Mouse (Mus musculus) midbrain, embryonic 14.5 days (tissue): ENCODE measurements around the gene Tyrobp. TPM values are rescaled to one million over a fixed set of nuclear protein-coding genes. Genes with fewer than 3 reads are reported as not detected.
A peak's percentile ranks its signal among the peaks of the same experiment; 100 is the strongest.

Experiments
- ATAC-seq: fragments of 200-750 bp; cut with Nextera tagmentation; 2 replicates; pipeline ENCODE4 v1.8.0; 2017; ENCODE audit warnings: moderate number of reproducible peaks, moderate library complexity; ENCODE audit not compliant: low FRiP score, low TSS enrichment
- DNase-seq: peaks from one replicate; pipeline ENCODE4 v3.0.0-alpha.2; 2015
- H3K27ac ChIP-seq: fragments of 300-500 bp; sonication (generic); replicated peaks from 2 replicates; pipeline ENCODE4 v1.5.1; 2014; ENCODE audit warnings: mild to moderate bottlenecking, low read depth, low read length, moderate library complexity
- H3K27me3 ChIP-seq: fragments of 300-500 bp; sonication (generic); 2 replicates; pipeline ENCODE4 v1.6.1; 2014; ENCODE audit warnings: low read length, control low read depth, mixed read lengths; ENCODE audit not compliant: control insufficient read depth, insufficient read depth
- H3K36me3 ChIP-seq: fragments of 300-500 bp; sonication (generic); 2 replicates; pipeline ENCODE4 v1.6.1; 2014; ENCODE audit warnings: low read length, control low read depth; ENCODE audit not compliant: control insufficient read depth, insufficient read depth
- H3K4me1 ChIP-seq: fragments of 300-500 bp; sonication (generic); 2 replicates; pipeline ENCODE4 v1.6.1; 2014; ENCODE audit warnings: mild to moderate bottlenecking, antibody characterized with exemption, low read length, control low read depth; ENCODE audit not compliant: control insufficient read depth, insufficient read depth
- H3K4me2 ChIP-seq: fragments of 300-500 bp; sonication (generic); 2 replicates; pipeline ENCODE4 v1.6.1; 2014; ENCODE audit warnings: mild to moderate bottlenecking, low read length, moderate library complexity
- H3K4me3 ChIP-seq: fragments of 300-500 bp; sonication (generic); replicated peaks from 2 replicates; pipeline ENCODE4 v1.5.1; 2014; ENCODE audit warnings: low read depth, low read length
- H3K9ac ChIP-seq: fragments of 300-500 bp; sonication (generic); replicated peaks from 2 replicates; pipeline ENCODE4 v1.6.1; 2014; ENCODE audit warnings: mild to moderate bottlenecking, low read length, moderate library complexity
- H3K9me3 ChIP-seq: fragments of 300-500 bp; sonication (generic); 2 replicates; pipeline ENCODE4 v1.6.1; 2016; ENCODE audit warnings: low read length, control low read depth, mixed read lengths; ENCODE audit not compliant: control insufficient read depth
- WGBS: fragments of 180-500 bp; shearing (Covaris S2); extraction: QIAGEN DNeasy Blood & Tissue Kit; methylation state at CpG from one replicate; pipeline ENCODE4 v1.1.7; 2014; 5-methylcytosine and 5-hydroxymethylcytosine counted together
- polyA plus RNA-seq: library from polyadenylated mRNA; unstranded; fragments of >200 nt; fragmentation: Nextera tagmentation; extraction: Ambion mirVana; gene quantifications from 2 replicates; pipeline ENCODE4 v1.2.1, GENCODE M21; 2014

Tyrobp gene
- 11.4 and 29.7 TPM in 2 replicates for polyA plus RNA-seq

DNA sequence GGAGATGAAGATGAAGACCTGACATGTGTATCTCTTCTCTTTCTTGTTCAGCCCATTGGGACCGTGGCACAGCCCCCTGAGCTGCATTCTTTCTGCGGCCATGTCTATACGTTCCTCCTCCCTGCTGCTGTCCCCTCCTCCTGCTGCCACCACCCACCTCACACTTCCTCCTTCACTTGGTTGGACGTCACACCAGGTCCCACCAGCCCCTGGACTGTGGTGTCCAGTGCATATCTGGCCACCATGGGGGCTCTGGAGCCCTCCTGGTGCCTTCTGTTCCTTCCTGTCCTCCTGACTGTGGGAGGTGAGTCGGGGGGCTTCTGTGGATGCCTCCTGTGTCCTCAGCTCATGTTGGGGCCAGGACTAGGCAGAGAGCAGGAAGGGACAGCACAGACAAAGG is at the start of gene Tyrobp:
Gene Tyrobp, plus strand, starts transcription at position 165 of the 400 bp plus-strand sequence.
- H3K27ac ChIP-seq = no peak within 1 kb of the TSS
- H3K27me3 ChIP-seq = no peaks in the 10 kb centered on the region
- ATAC-seq (no peak), DNase-seq (no peak)
- H3K36me3 ChIP-seq = no peaks in the 10 kb centered on the region
- H3K4me2 ChIP-seq = no peak within 1 kb of the TSS
- 76% methylated on average over 5 of the region's 5 CpGs for WGBS
- no peak within 1 kb of the TSS for H3K9ac ChIP-seq
- H3K9me3 ChIP-seq = no peaks in the 10 kb centered on the region
- H3K4me1 ChIP-seq = no peaks in the 10 kb centered on the region
- H3K4me3 ChIP-seq = no peak within 1 kb of the TSS

DNA sequence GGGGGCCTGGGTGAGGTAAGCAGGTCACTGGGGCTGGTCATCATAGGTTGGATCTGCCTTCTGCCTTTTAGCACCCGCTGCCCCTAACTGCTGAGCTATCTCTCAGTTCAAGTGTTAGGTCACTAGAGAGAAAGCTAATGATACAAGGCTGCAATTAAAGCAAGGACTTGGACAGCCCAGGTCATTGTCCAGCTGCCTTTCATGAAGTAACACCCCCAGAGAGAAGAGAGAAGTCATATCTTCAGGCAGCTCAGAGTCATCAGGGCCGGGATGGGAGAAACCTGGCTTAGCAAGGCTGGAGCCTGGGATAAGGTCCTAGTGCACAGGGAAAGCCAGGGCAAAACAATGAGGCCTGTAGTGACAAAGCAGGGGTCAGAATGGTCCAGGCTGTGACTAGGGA is 46.1 kb upstream of the Tyrobp start:
- WGBS = 71% methylated on average over 2 of the region's 2 CpGs
- Histone ChIP-seq H3K4me1 (peaks cover 8% of the 10 kb centered on the region), H3K36me3 (no peaks in the 10 kb centered on the region), H3K4me2 (no peak overlapping the region), H3K27ac (no peak overlapping the region), H3K9me3 (no peaks in the 10 kb centered on the region), H3K9ac (no peak overlapping the region), H3K27me3 (peaks cover 5% of the 10 kb centered on the region; the same call in 1 of the 2 replicates), H3K4me3 (no peak overlapping the region)
- no peak for DNase-seq
- ATAC-seq = no peak

DNA sequence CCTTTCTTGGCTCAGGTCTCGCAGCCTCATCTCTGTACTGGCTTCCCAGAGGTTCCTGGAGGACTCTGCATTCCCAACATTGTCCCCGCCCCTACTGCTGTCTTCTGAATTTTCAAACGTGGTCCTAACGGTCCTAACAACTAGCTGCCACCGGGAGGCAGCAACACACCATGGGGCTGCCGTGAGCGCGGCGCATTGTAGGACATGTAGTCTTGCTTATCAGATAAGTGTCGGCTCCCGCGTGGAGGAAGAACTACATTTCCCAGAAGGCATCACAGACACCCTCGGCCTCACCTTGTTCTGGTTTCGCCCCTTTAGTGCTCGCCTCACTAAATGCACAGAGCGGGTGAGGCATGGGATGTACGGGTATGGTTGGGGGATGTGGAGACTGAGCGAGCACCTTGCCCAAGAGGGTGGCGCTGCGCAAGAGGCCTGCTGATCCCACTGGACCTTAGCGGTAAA is 40.0 kb upstream of the Tyrobp start:
- peak overlapping the region; percentile 43 for H3K4me3 ChIP-seq
- no peaks in the 10 kb centered on the region for H3K36me3 ChIP-seq
- H3K9me3 ChIP-seq = no peaks in the 10 kb centered on the region
- WGBS = under 1% methylated on average over 21 of the region's 21 CpGs
- peak overlapping the region; percentile 68 for H3K9ac ChIP-seq
- H3K4me1 ChIP-seq = no peaks in the 10 kb centered on the region
- H3K27me3 ChIP-seq = no peaks in the 10 kb centered on the region
- peak overlapping the region; percentile 67 for H3K4me2 ChIP-seq
- ATAC-seq (peak; percentile 98), DNase-seq (peak; percentile 98)
- peak overlapping the region; percentile 80 for H3K27ac ChIP-seq

DNA sequence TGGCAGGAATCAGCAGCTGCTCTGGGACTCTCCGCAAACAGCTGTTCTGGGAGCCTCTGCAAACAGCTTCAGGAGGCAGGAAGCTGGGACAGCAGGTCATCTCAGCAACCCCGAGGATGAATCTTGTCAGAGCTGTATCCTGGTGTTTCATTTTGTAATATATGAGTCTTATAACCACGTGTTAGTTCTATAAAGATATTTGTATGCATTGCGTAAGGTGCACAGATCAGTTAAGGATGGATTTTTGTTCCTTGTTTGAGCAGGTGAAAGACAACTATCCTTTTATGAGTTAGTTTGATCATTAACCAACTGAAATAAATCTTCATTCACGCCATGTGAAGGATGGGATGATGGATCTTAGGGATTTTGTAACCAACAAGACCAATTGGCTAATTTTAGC is 33.5 kb upstream of the Tyrobp start:
- no peak for DNase-seq
- 63% methylated on average over 5 of the region's 5 CpGs for WGBS

DNA sequence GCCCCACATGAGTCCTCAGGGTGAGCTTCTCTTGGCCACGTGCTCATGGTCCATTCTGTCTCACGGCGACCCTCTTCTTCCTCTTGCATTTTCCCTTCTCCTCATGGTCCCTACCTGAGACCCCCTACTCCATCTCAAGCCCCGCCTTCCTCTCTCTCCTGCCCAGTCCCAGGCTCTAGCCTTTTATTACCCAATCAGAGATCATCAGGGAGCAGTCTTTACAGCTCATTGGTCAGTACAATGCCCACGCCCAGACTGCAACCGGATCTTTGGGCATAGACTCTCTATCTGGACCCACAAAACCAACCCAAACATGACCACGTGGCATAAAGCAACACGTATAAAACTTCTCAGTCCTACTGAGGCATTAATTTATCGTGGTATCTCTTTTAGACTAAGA is 29.5 kb upstream of the Tyrobp start:
- no peak overlapping the region for H3K27ac ChIP-seq
- H3K4me1 ChIP-seq = no peaks in the 10 kb centered on the region

More for the DNA sequence above, 33.5 kb upstream of the Tyrobp start:
- no peak for ATAC-seq
- no peak overlapping the region for H3K4me2 ChIP-seq
- H3K27ac ChIP-seq = no peak overlapping the region
- no peak overlapping the region for H3K9ac ChIP-seq
- H3K27me3 ChIP-seq = no peaks in the 10 kb centered on the region
- H3K9me3 ChIP-seq = no peaks in the 10 kb centered on the region
- H3K4me3 ChIP-seq = no peak overlapping the region
- H3K4me1 ChIP-seq = no peaks in the 10 kb centered on the region
- H3K36me3 ChIP-seq = no peaks in the 10 kb centered on the region

DNA sequence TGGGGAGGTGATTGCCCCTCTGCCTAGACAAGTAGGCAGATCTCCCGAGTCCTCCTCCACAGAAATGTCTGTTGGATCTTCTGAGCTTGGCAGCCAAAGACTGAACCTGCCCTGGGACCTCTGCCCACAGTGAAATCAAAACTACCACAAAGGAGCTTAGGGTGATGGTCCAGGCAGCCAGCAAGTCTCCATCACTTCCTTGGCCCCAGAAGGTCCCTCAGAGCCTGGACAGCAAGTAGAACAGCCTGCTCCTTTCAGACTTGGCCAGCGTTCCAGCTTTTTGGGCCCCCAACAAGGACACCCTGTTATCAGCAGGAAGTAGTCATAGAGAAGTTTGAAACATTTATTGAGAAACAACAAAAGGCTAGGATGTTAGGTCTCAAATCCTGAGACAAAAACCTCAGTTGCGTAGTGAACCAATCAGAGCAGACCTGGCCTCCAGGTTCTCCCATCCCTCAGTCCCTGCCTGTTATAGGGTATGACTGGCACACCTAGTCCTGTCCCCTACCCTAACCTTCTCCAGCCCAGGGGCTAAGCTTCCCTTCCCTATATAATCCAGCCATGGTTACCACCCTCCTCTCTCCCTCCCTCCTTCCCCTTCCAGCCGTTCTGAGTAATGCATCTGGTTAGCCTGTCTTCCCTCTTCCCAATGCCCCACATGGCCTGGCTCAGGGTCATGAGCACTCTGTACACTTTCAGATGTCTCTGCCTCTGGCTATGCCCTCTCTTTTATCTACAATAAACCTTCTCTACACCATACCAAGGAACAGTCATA is 20.6 kb upstream of the Tyrobp start:
- H3K4me2 ChIP-seq = no peak overlapping the region
- 79% methylated on average over 4 of the region's 4 CpGs for WGBS
- H3K4me3 ChIP-seq = no peak overlapping the region
- H3K4me1 ChIP-seq = no peaks in the 10 kb centered on the region
- no peak for ATAC-seq
- H3K9me3 ChIP-seq = no peaks in the 10 kb centered on the region
- no peaks in the 10 kb centered on the region for H3K36me3 ChIP-seq
- DNase-seq = no peak
- no peak overlapping the region for H3K9ac ChIP-seq
- H3K27ac ChIP-seq = no peak overlapping the region
- no peaks in the 10 kb centered on the region for H3K27me3 ChIP-seq

More for the DNA sequence above, 29.5 kb upstream of the Tyrobp start:
- Histone ChIP-seq H3K36me3 (no peaks in the 10 kb centered on the region), H3K27me3 (no peaks in the 10 kb centered on the region), H3K9me3 (no peaks in the 10 kb centered on the region), H3K4me3 (no peak overlapping the region), H3K4me2 (no peak overlapping the region), H3K9ac (no peak overlapping the region)
- WGBS = 86% methylated on average over 9 of the region's 9 CpGs
- DNase-seq (no peak), ATAC-seq (no peak)

DNA sequence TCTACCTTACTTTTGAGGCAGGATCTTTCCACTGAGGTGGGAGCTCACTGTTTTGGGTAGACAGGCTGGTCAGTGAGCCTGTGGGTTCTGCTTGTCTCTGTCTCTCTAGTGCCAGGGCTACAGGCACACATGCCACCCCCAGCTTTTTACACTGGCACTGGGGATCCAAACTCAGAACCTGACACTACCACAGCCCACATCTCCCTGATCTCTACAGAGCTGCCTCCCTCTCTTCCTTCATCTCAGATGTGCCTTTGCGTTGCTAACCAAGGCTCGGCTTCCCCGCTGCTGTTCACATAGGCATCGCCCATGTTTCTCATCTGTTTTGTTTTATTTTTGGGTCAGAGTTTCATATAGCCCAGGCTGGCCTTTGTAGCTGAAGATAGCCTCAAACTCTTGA is 19.9 kb upstream of the Tyrobp start:
- H3K27ac ChIP-seq = no peak overlapping the region
- H3K9ac ChIP-seq = no peak overlapping the region
- H3K4me2 ChIP-seq = no peak overlapping the region
- H3K9me3 ChIP-seq = no peaks in the 10 kb centered on the region
- WGBS = 90% methylated on average over 4 of the region's 4 CpGs
- H3K27me3 ChIP-seq = no peaks in the 10 kb centered on the region
- no peaks in the 10 kb centered on the region for H3K4me1 ChIP-seq
- ATAC-seq (no peak), DNase-seq (no peak)
- H3K36me3 ChIP-seq = no peaks in the 10 kb centered on the region
- no peak overlapping the region for H3K4me3 ChIP-seq

DNA sequence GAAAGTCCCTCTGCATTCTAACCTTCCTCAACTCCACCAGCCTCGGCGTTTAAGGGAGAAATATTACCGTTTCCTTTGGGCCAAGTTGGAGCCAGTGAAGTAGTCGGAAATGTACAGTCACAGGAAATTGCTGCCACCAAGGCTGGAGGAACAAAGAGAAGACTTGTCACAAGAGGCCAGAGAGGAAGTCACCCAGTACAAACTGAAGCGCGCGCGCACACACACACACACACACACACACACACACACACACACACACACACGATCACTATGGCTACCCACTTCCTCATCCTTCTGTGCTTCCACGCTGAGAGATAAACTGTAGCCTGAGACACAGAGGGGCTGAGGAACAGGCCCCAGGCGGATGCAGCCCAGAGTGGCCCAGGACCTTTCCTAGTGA is 19.2 kb upstream of the Tyrobp start:
- DNase-seq = no peak
- ATAC-seq = no peak
- WGBS = 66% methylated on average over 11 of the region's 11 CpGs
- Histone ChIP-seq H3K27ac (no peak overlapping the region), H3K27me3 (no peaks in the 10 kb centered on the region), H3K4me2 (no peak overlapping the region), H3K9ac (no peak overlapping the region; the same call in 1 of the 2 replicates), H3K36me3 (no peaks in the 10 kb centered on the region), H3K4me1 (no peaks in the 10 kb centered on the region), H3K9me3 (no peaks in the 10 kb centered on the region), H3K4me3 (no peak overlapping the region)

DNA sequence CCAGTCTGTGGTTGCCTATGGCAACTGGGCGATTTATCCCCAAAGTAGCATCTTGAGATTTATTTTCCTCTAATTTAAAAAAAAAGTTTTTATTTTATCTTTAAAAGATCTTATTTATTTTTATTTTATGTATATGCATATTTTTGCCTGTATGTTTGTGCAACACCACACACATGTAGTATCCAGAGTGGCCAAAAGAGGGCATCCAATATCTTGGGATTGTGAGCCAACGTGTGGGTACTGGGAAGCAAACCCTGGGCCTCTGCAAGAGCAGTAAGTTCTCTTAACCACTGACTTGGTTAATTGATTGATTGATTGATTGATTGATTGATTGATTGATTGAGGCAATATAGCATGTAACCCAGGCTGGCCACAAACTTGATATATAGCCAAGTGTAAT is 18.7 kb upstream of the Tyrobp start:
- DNase-seq (peak; percentile 15), ATAC-seq (no peak)
- Histone ChIP-seq H3K9ac (no peak overlapping the region; the same call in 1 of the 2 replicates), H3K4me1 (0 out of 2 replicates have a peak, but pooled peaks cover 3% of the 10 kb centered on the region), H3K27me3 (no peaks in the 10 kb centered on the region), H3K4me3 (no peak overlapping the region), H3K36me3 (no peaks in the 10 kb centered on the region), H3K9me3 (no peaks in the 10 kb centered on the region), H3K4me2 (no peak overlapping the region), H3K27ac (no peak overlapping the region)
- WGBS = 47% methylated on average over 2 of the region's 2 CpGs
